Mouse (Mus musculus) thymus, postnatal 36 days (tissue): ENCODE data around the gene Ttyh1.
A peak's percentile ranks its signal among the peaks of the same experiment; 100 is the strongest.

ENCODE experiments used
- DNase-seq, 2 experiments: peaks; one replicate each; pipeline ENCODE4 v3.0.0; 2022; ENCODE audit warnings: mixed read lengths in 2 of 2

The Ttyh1 gene

DNA sequence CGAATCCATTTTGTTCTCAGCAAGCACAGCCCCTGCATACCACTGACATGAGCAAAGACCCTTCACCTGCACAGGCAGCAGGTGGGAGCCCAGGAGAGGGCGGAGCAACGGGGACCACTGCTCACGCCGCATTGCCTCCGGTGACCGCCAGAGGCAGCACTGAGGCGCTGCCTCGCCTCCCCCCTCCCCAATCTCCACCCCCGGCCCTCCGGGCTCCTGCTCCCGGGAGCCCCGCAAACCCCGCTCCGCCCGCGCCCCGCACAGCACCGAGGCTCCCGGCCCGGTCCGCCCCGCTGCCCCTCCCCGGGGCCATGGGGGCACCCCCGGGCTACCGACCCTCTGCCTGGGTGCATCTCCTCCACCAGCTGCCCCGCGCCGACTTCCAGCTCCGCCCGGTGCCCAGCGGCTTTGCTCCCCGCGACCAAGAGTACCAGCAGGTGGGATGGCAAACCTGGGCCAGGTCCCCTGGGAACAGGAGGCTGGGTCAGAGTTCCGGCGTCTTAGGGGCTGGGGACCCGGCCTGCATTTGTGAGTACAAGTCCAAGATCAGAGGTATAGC, at the start of gene Ttyh1:
Gene Ttyh1, plus strand, starts transcription at position 65 of the 559 bp plus-strand sequence.
- DNase-seq: peak; percentile 41 to 49

- no peak for DNase-seq
Observed at GRCm38 (mm10) chr7:4071066-4071465, 48.1 kb upstream of the Ttyh1 start.

DNA sequence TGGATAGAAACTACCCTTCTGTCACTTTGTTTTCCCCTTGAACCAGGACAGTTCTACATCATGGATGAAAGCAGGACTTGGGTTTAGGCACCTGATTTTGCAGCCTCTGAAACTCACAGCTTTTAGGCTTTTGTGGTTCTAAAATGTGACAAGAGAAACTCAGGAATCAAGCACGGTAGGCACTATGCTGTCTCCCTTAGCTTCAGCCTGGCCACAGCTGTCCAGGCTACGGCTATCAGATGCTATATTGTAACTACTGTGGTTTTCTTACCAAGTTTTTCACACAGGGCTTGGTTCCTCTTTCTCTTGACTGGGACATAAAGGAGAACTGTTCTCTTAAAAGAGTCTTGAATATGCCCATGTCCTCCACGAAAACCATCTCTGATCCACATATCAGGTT, 46.1 kb upstream of the Ttyh1 start:
- no peak for DNase-seq

- no peak for DNase-seq
Observed at GRCm38 (mm10) chr7:4079511-4079910, 39.7 kb upstream of the Ttyh1 start.

DNA sequence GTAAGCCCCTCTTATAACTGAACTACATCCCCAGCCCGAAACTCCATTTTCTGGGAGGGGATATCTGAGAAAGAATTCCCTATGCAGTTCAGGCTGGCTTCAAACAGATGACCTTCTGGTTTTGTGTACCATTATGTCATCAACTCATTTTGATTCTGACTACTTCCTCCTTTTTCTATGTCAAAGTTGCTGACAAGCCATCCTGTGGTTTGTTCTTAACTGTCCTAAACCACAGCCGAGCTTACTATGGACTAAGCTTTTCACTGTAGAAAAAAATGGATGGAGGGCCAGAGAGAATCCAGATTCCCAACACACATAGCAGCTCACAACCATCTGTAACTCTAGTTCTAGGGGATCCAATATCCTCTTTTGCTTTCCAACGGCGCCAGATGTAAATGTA, 38.7 kb upstream of the Ttyh1 start:
- DNase-seq: no peak

GRCm38 (mm10) chr7:4081706-4082105, 37.5 kb upstream of the Ttyh1 start:
- no peak for DNase-seq

GRCm38 (mm10) chr7:4082804-4083203, 36.4 kb upstream of the Ttyh1 start:
- peak; percentile 29 to 38 for DNase-seq

DNA sequence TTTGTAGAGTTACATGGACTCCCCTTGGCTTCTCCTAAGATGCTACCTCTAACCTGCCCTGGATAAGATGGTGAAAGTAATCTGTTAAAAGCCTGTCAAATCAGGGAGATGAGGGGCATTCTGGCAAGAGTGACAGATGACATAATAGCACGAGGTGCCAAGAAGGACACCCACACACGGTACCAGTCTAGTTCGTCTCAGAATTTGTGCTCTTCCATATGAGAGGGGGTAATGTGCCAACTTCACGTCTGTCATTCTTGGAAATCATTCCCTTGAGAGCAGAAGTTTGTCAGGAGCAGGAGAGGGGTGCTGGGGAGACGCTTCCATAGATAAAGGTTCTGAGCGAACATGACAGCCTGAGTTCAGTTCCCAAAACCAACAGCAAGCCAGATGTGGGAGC, 35.0 kb upstream of the Ttyh1 start:
- DNase-seq: no peak

- no peak for DNase-seq
Observed at GRCm38 (mm10) chr7:4085562-4085961, 33.6 kb upstream of the Ttyh1 start.

DNA sequence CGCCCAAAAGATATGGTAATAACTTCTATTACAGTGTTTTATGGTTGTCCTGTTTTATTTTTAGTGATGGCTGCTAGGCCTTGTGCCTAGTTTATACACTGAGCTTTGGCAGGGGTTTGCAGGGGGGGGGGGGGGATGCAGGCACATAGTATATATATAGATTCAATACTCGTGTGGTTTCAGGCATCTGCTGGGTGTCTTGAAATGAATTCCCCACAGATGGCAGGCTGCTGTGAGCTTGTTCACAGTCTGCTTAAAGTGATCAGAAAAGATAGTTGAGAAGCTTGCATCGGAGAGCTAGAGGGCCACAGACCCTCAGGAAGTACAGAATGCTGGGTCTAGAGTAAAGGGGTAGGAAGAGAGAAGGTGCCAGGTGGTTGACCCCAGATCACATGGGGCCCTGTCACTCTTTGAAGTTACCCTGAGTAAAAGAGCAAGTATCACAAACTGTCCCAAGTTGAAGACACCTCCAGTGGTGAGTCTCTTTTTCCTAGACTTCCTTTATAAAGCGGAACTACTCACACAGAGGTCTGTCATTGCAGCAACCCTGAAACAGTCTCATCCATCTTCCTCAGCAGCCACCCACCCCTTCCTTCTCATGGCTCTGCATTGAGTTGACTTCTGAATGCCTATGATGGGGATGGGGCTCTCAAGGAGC, 31.8 kb upstream of the Ttyh1 start:
- peak; percentile 14 to 23 for DNase-seq

- no peak for DNase-seq
Observed at GRCm38 (mm10) chr7:4087896-4088480, 31.2 kb upstream of the Ttyh1 start.

GRCm38 (mm10) chr7:4088679-4089078, 30.5 kb upstream of the Ttyh1 start:
- no peak for DNase-seq

DNA sequence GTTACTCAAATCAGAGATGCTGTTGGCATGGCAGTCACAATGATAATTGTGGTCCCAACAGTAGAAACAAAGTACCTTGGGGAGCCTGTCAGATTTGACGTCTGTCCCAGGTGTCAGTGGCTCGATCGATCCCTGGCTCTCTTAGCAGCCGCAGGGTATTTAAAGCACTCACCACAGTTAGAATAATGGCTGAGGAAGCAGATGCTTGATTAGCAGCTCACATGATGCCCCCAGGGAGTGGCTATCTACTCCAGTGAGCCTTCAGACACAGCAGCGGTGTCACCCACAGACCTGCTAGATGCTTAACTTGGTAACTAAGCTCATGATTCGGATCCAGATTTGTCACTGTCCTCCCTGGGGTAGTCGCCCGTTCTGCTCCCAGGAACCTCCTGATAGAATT, 28.0 kb upstream of the Ttyh1 start:
- DNase-seq: no peak

GRCm38 (mm10) chr7:4098301-4098700, 20.9 kb upstream of the Ttyh1 start:
- no peak for DNase-seq

DNA sequence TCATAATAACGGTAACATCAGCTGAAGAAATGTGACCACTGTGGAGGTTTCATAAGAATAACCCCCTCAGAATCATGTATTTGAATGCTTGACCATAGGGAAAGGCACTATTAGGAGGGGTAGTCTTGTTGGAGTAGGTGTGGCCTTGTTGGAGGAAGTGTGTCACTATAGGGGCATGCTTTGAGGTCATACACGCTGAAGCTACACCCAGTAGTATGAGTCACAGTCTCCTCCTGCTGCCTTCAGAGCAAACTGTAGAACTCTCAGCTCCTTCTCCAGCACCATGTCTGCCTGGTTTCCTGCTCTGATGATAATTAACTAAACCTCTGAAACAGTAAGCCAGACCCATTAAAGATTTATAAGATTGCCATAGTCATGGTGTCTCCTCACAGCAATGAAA, 20.4 kb upstream of the Ttyh1 start:
- no peak for DNase-seq

- DNase-seq: no peak
Observed at GRCm38 (mm10) chr7:4101144-4101543, 18.1 kb upstream of the Ttyh1 start.

GRCm38 (mm10) chr7:4103411-4103810, 15.8 kb upstream of the Ttyh1 start:
- no peak for DNase-seq

GRCm38 (mm10) chr7:4111766-4112165, 7.4 kb upstream of the Ttyh1 start:
- DNase-seq: no peak

DNA sequence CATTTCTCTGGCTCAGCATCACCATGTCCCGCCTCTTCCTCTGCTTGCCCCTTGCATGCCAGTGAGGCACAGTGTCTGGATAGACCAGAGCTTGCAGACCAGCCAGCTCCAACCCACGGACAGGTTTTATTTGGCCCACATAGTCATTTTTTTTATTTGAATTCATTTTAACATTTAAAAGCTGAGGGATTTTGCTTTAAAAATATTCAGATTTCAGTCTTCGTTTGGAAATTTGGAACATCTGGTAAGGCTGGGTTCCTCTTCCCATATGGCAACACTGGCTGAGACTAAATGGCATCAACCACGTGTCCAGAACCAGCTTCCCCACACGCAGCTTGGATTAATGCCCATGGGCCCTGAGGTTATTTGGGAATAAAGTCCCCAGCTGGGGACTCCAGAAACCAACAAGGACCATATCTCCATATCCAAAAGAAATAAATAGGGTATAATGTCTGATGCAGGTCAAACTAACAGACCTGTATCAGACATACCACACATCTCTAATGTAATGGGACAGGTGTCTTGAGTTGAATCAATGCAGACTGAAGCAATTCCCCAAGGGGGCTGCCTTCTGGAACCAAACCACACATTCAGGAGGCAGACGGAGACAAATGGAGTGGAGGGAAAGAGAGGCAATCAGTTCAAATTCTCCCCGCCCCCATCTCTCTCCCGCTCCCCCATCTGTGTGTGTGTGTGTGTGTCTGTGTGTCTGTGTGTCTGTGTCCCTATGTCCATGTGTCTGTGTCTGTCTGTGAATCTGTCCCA, 2.0 kb upstream of the Ttyh1 start:
- no peak for DNase-seq

DNA sequence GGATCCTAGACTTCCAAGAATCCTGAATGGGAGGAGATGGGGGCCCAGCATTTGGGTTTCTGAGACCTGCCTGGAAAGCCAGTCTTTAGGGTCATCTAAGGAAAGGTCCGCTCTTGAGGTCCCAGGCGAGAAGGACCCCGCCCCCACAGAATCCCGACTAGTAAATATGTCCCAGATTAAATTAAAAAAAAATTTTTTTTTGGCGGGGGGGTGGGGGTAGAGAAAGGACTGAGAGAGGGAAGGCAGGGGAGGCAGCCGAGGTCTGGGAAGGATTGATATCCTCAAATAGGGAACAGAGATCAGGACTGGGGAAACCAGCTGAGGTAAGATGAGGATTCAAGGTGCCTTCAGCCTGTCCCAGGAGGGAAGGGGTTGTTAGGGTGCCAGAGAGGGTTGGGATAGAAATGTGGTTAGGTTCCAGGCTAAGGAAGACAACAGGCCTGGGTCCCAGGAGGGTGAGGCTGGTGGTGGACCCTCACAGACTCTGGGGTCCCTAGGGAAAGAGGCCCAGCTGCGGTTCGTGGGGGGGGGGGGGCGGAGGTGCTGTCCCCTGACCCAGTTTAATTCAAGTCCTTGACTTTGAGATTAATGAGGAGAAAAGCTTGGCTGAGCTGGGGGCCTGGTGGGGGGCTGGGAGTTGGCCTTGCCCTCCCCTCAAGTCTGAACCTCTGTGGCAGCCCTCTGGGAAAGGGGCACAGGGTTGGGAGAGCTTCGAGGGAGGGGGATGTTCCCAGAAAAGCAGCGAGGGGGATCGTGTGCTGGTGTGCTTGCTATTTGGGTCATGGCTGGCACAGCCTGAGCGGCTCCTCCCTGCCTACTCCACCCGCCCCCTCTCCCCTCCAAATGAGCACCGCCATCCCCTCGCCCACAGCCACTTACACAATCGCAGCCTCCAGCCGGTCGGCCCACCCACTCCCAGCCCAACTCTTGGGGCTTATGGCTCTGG, 1.0 kb downstream of the Ttyh1 start:
- DNase-seq: no peak

- DNase-seq: no peak
Observed at GRCm38 (mm10) chr7:4122076-4122768, 3.0 kb downstream of the Ttyh1 start.

- no peak for DNase-seq
Observed at GRCm38 (mm10) chr7:4122783-4123182, 3.6 kb downstream of the Ttyh1 start.
